Mouse (Mus musculus) heart, adult 9 months (tissue): ENCODE data around the gene Gm1113.

ENCODE experiments used
- DNase-seq, 2 experiments: peaks; one replicate each; pipeline ENCODE4 v3.0.0; 2022; ENCODE audit warnings: low spot score in 2 of 2

Gm1113 gene

GRCm38 (mm10) chr9:35479456-35479855 lies 38.6 kb downstream of the Gm1113 start:
- DNase-seq = no peak

- no peak for DNase-seq
Measured at GRCm38 (mm10) chr9:35475394-35475793, 42.7 kb downstream of the Gm1113 start.

- DNase-seq = no peak
Measured at GRCm38 (mm10) chr9:35474104-35474724, 43.9 kb downstream of the Gm1113 start.

GRCm38 (mm10) chr9:35468913-35469312 lies 49.2 kb downstream of the Gm1113 start:
- DNase-seq = no peak

GRCm38 (mm10) chr9:35467264-35467817 lies 50.7 kb downstream of the Gm1113 start:
- peak in 1 of 2 experiments; percentile 15 for DNase-seq

GRCm38 (mm10) chr9:35459594-35459993 lies 58.5 kb downstream of the Gm1113 start:
- DNase-seq = no peak
